Mouse (Mus musculus) embryonic facial prominence, embryonic 11.5 days (tissue): ENCODE data around the gene Rybp. TPM values are rescaled to one million over a fixed set of nuclear protein-coding genes. Genes with fewer than 3 reads are reported as not detected.

Source experiments
- ATAC-seq: fragments of 200-750 bp; cut with Nextera tagmentation; replicated peaks from 2 replicates; pipeline ENCODE4 v1.8.0; 2017; ENCODE audit warnings: low read depth; ENCODE audit not compliant: insufficient number of reproducible peaks, low FRiP score, low TSS enrichment
- DNase-seq: peaks from one replicate; pipeline ENCODE4 v3.0.0-alpha.2; 2015; ENCODE audit warnings: low spot score
- H3K27ac ChIP-seq: fragments of 300-500 bp; sonication (generic); replicated peaks from 2 replicates; pipeline ENCODE4 v1.5.1; 2014; ENCODE audit warnings: mild to moderate bottlenecking, low read depth, low read length, control low read depth
- H3K27me3 ChIP-seq: fragments of 300-500 bp; sonication (generic); 2 replicates; pipeline ENCODE4 v1.6.1; 2014; ENCODE audit warnings: mild to moderate bottlenecking, low read length, moderate library complexity, mixed read lengths; ENCODE audit not compliant: control insufficient read depth, insufficient read depth
- H3K36me3 ChIP-seq: fragments of 300-500 bp; sonication (generic); replicated peaks from 2 replicates; pipeline ENCODE4 v1.6.1; 2014; ENCODE audit warnings: low read depth, mild to moderate bottlenecking, low read length, moderate library complexity, mixed read lengths; ENCODE audit not compliant: control insufficient read depth, insufficient read depth
- H3K4me1 ChIP-seq: fragments of 300-500 bp; sonication (generic); 2 replicates; pipeline ENCODE4 v1.6.1; 2014; ENCODE audit warnings: low read length, mixed read lengths; ENCODE audit not compliant: control insufficient read depth, insufficient read depth
- H3K4me2 ChIP-seq: fragments of 300-500 bp; sonication (generic); 2 replicates; pipeline ENCODE4 v1.6.1; 2014; ENCODE audit warnings: low read depth, mild to moderate bottlenecking, control low read depth, low read length, moderate library complexity
- H3K4me3 ChIP-seq: fragments of 300-500 bp; sonication (generic); 2 replicates; pipeline ENCODE4 v1.5.1; 2014; ENCODE audit warnings: low read depth, low read length, control low read depth
- H3K9ac ChIP-seq: fragments of 300-500 bp; sonication (generic); replicated peaks from 2 replicates; pipeline ENCODE4 v1.6.1; 2014; ENCODE audit warnings: mild to moderate bottlenecking, control low read depth, low read length
- H3K9me3 ChIP-seq: fragments of 300-500 bp; sonication (generic); replicated peaks from 2 replicates; pipeline ENCODE4 v1.6.1; 2016; ENCODE audit warnings: mild to moderate bottlenecking, low read length, inconsistent platforms, mixed read lengths; ENCODE audit not compliant: control insufficient read depth
- WGBS: fragments of 180-500 bp; shearing (Covaris S2); extraction: QIAGEN DNeasy Blood & Tissue Kit; methylation state at CpG from one replicate; pipeline ENCODE4 v1.1.7; 2014; 5-methylcytosine and 5-hydroxymethylcytosine counted together
- polyA plus RNA-seq: library from polyadenylated mRNA; unstranded; fragments of >200 nt; fragmentation: Nextera tagmentation; extraction: Ambion mirVana; gene quantifications from 2 replicates; pipeline ENCODE4 v1.2.1, GENCODE M21; 2014

Gene Rybp
- polyA plus RNA-seq, 1 experiment from 2014 or later, result 15.2 TPM

- H3K9ac ChIP-seq, result peak overlapping the region; percentile 96
- no peaks in the 10 kb centered on the region for H3K36me3 ChIP-seq
These were observed 532 bp downstream of the Rybp start for GRCm38 (mm10) chr6:100286573-100287333.

DNA sequence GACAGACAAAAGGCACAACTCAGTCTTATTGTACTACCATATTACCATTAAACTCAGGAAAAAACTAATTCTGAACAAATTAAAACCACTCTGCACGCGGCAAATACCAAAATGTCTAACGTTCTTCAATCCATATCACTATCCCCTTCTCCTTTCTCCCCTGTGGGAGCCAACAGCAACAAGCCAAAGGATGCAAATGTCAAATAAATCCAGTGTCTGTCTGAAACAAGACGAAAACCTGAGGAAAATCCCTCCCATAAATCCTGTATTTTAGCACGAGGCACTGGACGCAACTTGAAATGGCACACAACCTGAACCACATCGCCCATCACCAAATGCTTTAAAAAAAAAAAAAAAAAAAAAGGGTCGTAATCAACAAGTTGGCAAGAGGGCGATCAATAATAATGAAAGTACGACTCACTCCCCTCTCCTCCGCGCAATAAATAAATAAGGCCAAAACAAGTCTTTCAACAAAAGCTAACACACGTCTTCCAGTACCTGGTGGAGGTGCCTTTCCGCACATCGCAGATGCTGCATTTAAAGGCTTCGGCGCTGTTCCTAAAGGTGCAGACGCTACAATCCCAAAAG is 1.2 kb downstream of the Rybp start:
- H3K4me3 ChIP-seq, result peak overlapping the region; percentile 78
- no peak for DNase-seq
- WGBS, result 2% methylated on average over 18 of the region's 18 CpGs

More at GRCm38 (mm10) chr6:100286573-100287333, 532 bp downstream of the Rybp start:
- under 1% methylated on average over 65 of the region's 117 CpGs for WGBS
- peak; percentile 66 for DNase-seq
- peak; percentile 76 for ATAC-seq
- Histone ChIP-seq H3K4me3 (peak overlapping the region; percentile 78), H3K9me3 (no peaks in the 10 kb centered on the region), H3K27ac (peak overlapping the region; percentile 96), H3K4me2 (peak overlapping the region; percentile 63; the same call in 1 of the 2 replicates), H3K4me1 (peaks cover 2% of the 10 kb centered on the region; the same call in 1 of the 2 replicates), H3K27me3 (0 out of 2 replicates have a peak, but pooled peaks cover 2% of the 10 kb centered on the region)

GRCm38 (mm10) chr6:100278841-100279240 is 8.4 kb downstream of the Rybp start:
- Histone ChIP-seq H3K4me2 (no peak overlapping the region), H3K36me3 (no peaks in the 10 kb centered on the region), H3K27me3 (no peaks in the 10 kb centered on the region), H3K4me1 (no peaks in the 10 kb centered on the region), H3K4me3 (no peak overlapping the region), H3K9ac (no peak overlapping the region), H3K27ac (no peak overlapping the region), H3K9me3 (no peaks in the 10 kb centered on the region)
- DNase-seq (no peak), ATAC-seq (no peak)
- WGBS, result 82% methylated on average over 1 of the region's 1 CpGs

More for the DNA sequence above, 1.2 kb downstream of the Rybp start:
- H3K27ac ChIP-seq, result peak overlapping the region; percentile 96; the same call in 1 of the 2 replicates
- H3K36me3 ChIP-seq, result no peaks in the 10 kb centered on the region
- no peaks in the 10 kb centered on the region for H3K9me3 ChIP-seq
- no peak for ATAC-seq
- H3K27me3 ChIP-seq, result 0 out of 2 replicates have a peak, but pooled peaks cover 2% of the 10 kb centered on the region
- peaks cover 2% of the 10 kb centered on the region; the same call in 1 of the 2 replicates for H3K4me1 ChIP-seq
- H3K9ac ChIP-seq, result peak overlapping the region; percentile 96
- H3K4me2 ChIP-seq, result peak overlapping the region; percentile 63

- 84% methylated on average over 3 of the region's 3 CpGs for WGBS
These were observed 10.9 kb downstream of the Rybp start for GRCm38 (mm10) chr6:100276344-100276743.

DNA sequence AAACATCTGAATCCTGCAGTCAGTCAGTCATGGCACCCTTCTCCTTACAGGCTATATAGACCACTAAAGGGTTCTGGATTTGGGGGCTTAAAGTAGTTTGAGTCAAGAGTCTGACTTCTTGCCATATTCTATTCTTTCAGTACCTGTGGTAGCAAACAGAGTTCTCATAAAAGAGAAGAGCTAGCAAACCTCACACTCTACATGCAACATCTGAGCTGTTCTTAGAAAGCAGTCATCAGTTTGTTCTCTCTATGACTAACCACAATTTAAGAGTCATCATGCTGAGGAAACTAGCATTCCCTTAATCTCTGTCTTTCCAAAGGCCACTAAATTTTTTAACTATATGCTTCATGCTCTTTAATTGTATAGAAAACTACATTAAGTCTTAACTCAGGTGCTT is 11.6 kb downstream of the Rybp start:
- no peaks in the 10 kb centered on the region for H3K9me3 ChIP-seq
- DNase-seq (no peak), ATAC-seq (no peak)
- no peaks in the 10 kb centered on the region for H3K36me3 ChIP-seq
- no peak overlapping the region for H3K4me2 ChIP-seq
- no peak overlapping the region for H3K9ac ChIP-seq
- H3K4me1 ChIP-seq, result no peaks in the 10 kb centered on the region
- H3K27ac ChIP-seq, result no peak overlapping the region
- H3K4me3 ChIP-seq, result no peak overlapping the region
- no peaks in the 10 kb centered on the region for H3K27me3 ChIP-seq

More at GRCm38 (mm10) chr6:100276344-100276743, 10.9 kb downstream of the Rybp start:
- H3K9ac ChIP-seq, result no peak overlapping the region
- no peak for DNase-seq
- H3K36me3 ChIP-seq, result no peaks in the 10 kb centered on the region
- H3K4me3 ChIP-seq, result no peak overlapping the region
- no peaks in the 10 kb centered on the region for H3K9me3 ChIP-seq
- H3K4me1 ChIP-seq, result no peaks in the 10 kb centered on the region
- ATAC-seq, result no peak
- H3K4me2 ChIP-seq, result no peak overlapping the region
- H3K27ac ChIP-seq, result no peak overlapping the region
- no peaks in the 10 kb centered on the region for H3K27me3 ChIP-seq

DNA sequence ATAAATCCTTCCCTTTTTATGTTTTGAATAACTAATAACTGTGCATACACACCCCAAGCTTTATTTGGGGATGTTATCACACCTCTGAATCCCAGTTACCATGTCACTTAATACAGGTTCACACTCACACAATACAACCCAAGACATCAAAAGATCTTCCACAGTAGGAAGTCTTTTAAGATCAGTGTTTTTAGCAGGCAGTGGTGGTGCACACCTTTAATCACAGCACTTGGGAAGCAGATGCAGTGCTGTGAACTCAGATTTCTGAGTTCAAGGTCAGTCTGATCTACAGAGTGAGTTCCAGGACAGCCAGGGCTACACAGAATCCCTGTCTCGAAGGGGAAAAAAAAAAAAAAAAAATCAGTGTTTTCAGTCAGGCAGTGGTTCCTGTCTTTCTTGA is 13.7 kb downstream of the Rybp start:
- no peak for ATAC-seq
- no peak overlapping the region for H3K27ac ChIP-seq
- no peaks in the 10 kb centered on the region for H3K9me3 ChIP-seq
- no peak overlapping the region for H3K4me3 ChIP-seq
- no peaks in the 10 kb centered on the region for H3K27me3 ChIP-seq
- no peaks in the 10 kb centered on the region for H3K36me3 ChIP-seq
- H3K9ac ChIP-seq, result no peak overlapping the region
- no peaks in the 10 kb centered on the region for H3K4me1 ChIP-seq
- no peak for DNase-seq
- H3K4me2 ChIP-seq, result no peak overlapping the region
- WGBS, result 67% methylated on average over 1 of the region's 1 CpGs

DNA sequence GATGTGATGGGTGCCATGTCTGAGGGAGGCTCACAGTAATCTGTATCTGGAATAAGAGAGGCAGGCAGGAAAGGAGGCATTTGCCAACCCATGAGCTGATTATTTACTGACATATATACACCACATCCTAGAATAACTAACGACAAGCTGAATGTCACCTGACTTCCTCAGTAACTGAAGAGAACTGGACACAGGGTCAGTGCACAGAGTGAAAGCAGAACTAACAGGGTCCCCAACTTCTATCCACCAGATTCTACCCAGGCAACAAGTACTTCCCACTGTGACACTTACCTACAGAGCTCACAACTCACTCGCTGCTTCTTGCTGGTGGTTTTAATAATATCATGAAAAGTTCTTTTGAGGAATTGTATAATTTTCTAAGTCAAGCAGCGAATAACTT is 15.3 kb downstream of the Rybp start:
- Histone ChIP-seq H3K4me3 (no peak overlapping the region), H3K9me3 (no peaks in the 10 kb centered on the region), H3K4me1 (no peaks in the 10 kb centered on the region), H3K9ac (no peak overlapping the region), H3K4me2 (no peak overlapping the region), H3K27ac (no peak overlapping the region), H3K36me3 (no peaks in the 10 kb centered on the region), H3K27me3 (no peaks in the 10 kb centered on the region)
- no peak for DNase-seq
- 80% methylated on average over 3 of the region's 3 CpGs for WGBS
- ATAC-seq, result no peak

DNA sequence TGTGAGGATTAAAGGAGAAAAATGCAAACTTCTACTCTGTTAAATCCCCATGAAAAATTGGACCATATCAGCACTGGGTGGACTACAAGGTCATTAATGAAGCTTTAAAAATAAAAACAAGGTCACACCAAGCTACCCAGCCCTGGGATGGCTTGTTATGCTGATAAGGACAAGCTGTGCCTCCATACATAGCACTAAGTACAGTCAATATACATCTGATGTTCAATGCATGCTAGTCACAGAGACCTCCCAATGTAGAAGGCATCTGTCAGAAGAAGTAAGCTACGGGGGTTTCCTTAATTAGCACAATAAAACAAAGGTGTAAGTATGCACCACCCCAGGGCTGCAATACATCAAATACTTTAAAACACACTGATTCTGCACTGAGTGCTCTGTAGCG is 16.5 kb downstream of the Rybp start:
- H3K9me3 ChIP-seq, result no peaks in the 10 kb centered on the region
- H3K27me3 ChIP-seq, result no peaks in the 10 kb centered on the region
- no peak overlapping the region for H3K27ac ChIP-seq
- H3K4me3 ChIP-seq, result no peak overlapping the region
- ATAC-seq (no peak), DNase-seq (no peak)
- H3K9ac ChIP-seq, result no peak overlapping the region
- no peaks in the 10 kb centered on the region for H3K4me1 ChIP-seq
- no peak overlapping the region for H3K4me2 ChIP-seq
- H3K36me3 ChIP-seq, result no peaks in the 10 kb centered on the region
- 85% methylated on average over 2 of the region's 2 CpGs for whole genome bisulfite sequencing
